ENCODE assay signal across 8 mouse cellular contexts in genomic region chr7:64064460-64065241, GRCm38 (mm10).
DNase-seq lines count a peak whose midpoint lies in the region; ATAC-seq and TF ChIP-seq lines count a peak whose summit lies in the region.

No protein-coding gene starts in this region.

- no peaks in the 10 kb centered on the region for H3K27me3 ChIP-seq in testis, adult 2 months (ENCODE audit: control insufficient read depth, insufficient read depth, low read length)
- H3K27me3 ChIP-seq in intestine, embryonic 15.5 days (replicated peaks): no peaks in the 10 kb centered on the region
- H3K27me3 ChIP-seq in lung, postnatal 0 days (replicated peaks; ENCODE audit: insufficient read depth, low read length): no peaks in the 10 kb centered on the region
- H3K27me3 ChIP-seq in midbrain, embryonic 16.5 days (ENCODE audit: control insufficient read depth, insufficient read depth, low read depth, low read length): no peaks in the 10 kb centered on the region
- no peaks in the 10 kb centered on the region for H3K27me3 ChIP-seq in forebrain, embryonic 12.5 days

- no peak for TF ChIP-seq POLR2A in testis, adult 2 months (IDR thresholded peaks at IDR 0.05; ENCODE audit: control insufficient read depth, low read depth, low read length)

- whole genome bisulfite sequencing in intestine, embryonic 15.5 days: 66% methylated on average over 7 of the region's 7 CpGs
- WGBS in lung, postnatal 0 days: 42% methylated on average over 7 of the region's 7 CpGs
- 88% methylated on average over 7 of the region's 7 CpGs for WGBS in midbrain, embryonic 16.5 days
- WGBS in forebrain, embryonic 12.5 days: 91% methylated on average over 7 of the region's 7 CpGs

- no peak overlapping the region for H3K4me2 ChIP-seq in intestine, embryonic 15.5 days (replicated peaks)
- H3K4me2 ChIP-seq in lung, postnatal 0 days (replicated peaks; ENCODE audit: low read depth, low read length): no peak overlapping the region
- no peak overlapping the region for H3K4me2 ChIP-seq in midbrain, embryonic 16.5 days (ENCODE audit: low read length)
- H3K4me2 ChIP-seq in forebrain, embryonic 12.5 days: no peak overlapping the region

- no peak overlapping the region for H3K27ac ChIP-seq in testis, adult 2 months (ENCODE audit: control insufficient read depth, insufficient read depth, low read depth, low read length)
- 0 out of 2 replicates have a peak overlapping the region, but pooled peaks have one; percentile 6 for H3K27ac ChIP-seq in intestine, embryonic 15.5 days
- peak overlapping the region; percentile 82 for H3K27ac ChIP-seq in lung, postnatal 0 days (ENCODE audit: low read length)
- H3K27ac ChIP-seq in midbrain, embryonic 16.5 days (ENCODE audit: low read length): no peak overlapping the region
- no peak overlapping the region for H3K27ac ChIP-seq in forebrain, embryonic 12.5 days

- H3K4me3 ChIP-seq in testis, adult 2 months (ENCODE audit: control insufficient read depth, low read depth, low read length): peak overlapping the region; percentile 30
- no peak overlapping the region for H3K4me3 ChIP-seq in intestine, embryonic 15.5 days (replicated peaks)
- H3K4me3 ChIP-seq in lung, postnatal 0 days (ENCODE audit: low read depth, low read length): no peak overlapping the region
- H3K4me3 ChIP-seq in midbrain, embryonic 16.5 days (ENCODE audit: low read depth, low read length): no peak overlapping the region
- H3K4me3 ChIP-seq in forebrain, embryonic 12.5 days (replicated peaks): no peak overlapping the region

- ATAC-seq in common myeloid progenitor, adult 5-6 weeks (replicated peaks; ENCODE audit: low read depth, poor library complexity, severe bottlenecking): peak; percentile 88
- ATAC-seq in intestine, embryonic 15.5 days: peak; percentile 67
- peak; percentile 93 for ATAC-seq in lung, postnatal 0 days
- no peak for ATAC-seq in midbrain, embryonic 16.5 days
- ATAC-seq in forebrain, embryonic 12.5 days (ENCODE audit: low FRiP score): no peak

- H3K9me3 ChIP-seq in intestine, embryonic 15.5 days: no peaks in the 10 kb centered on the region
- no peaks in the 10 kb centered on the region for H3K9me3 ChIP-seq in lung, postnatal 0 days (ENCODE audit: low read length)
- H3K9me3 ChIP-seq in midbrain, embryonic 16.5 days (replicated peaks; ENCODE audit: control insufficient read depth, low read length, poor library complexity, severe bottlenecking): no peaks in the 10 kb centered on the region
- no peaks in the 10 kb centered on the region for H3K9me3 ChIP-seq in forebrain, embryonic 12.5 days

- H3K4me1 ChIP-seq in testis, adult 2 months (ENCODE audit: control insufficient read depth, insufficient read depth, low read length): peaks cover 13% of the 10 kb centered on the region
- no peaks in the 10 kb centered on the region for H3K4me1 ChIP-seq in intestine, embryonic 15.5 days (replicated peaks)
- H3K4me1 ChIP-seq in lung, postnatal 0 days (ENCODE audit: insufficient read depth, low read depth, low read length): peaks cover 4% of the 10 kb centered on the region; the same call in 1 of the 2 replicates
- H3K4me1 ChIP-seq in midbrain, embryonic 16.5 days (ENCODE audit: control insufficient read depth, insufficient read depth, low read length): no peaks in the 10 kb centered on the region
- H3K4me1 ChIP-seq in forebrain, embryonic 12.5 days: no peaks in the 10 kb centered on the region

- TF ChIP-seq EP300 in lung, postnatal 0 days (IDR thresholded peaks at IDR 0.05): peak; percentile 83

- DNase-seq in testis, postnatal 10 days (ENCODE audit: low spot score): no peak
- DNase-seq in lung, postnatal 0 days (ENCODE audit: low spot score): peak; percentile 90
- no peak for DNase-seq in testis, postnatal 14 days (ENCODE audit: low spot score)

- H3K9ac ChIP-seq in intestine, embryonic 15.5 days: no peak overlapping the region
- no peak overlapping the region for H3K9ac ChIP-seq in lung, postnatal 0 days (replicated peaks; ENCODE audit: low read depth)
- H3K9ac ChIP-seq in midbrain, embryonic 16.5 days (ENCODE audit: low read depth, low read length): no peak overlapping the region
- H3K9ac ChIP-seq in forebrain, embryonic 12.5 days: no peak overlapping the region

- no peak for TF ChIP-seq CTCF in testis, adult 2 months (IDR thresholded peaks at IDR 0.05; ENCODE audit: control insufficient read depth, insufficient read depth, insufficient replicate concordance, low read depth, low read length)
- no peak for TF ChIP-seq CTCF in lung, postnatal 0 days (IDR thresholded peaks at IDR 0.05)

- no peaks in the 10 kb centered on the region for H3K36me3 ChIP-seq in testis, adult 2 months (ENCODE audit: control insufficient read depth, insufficient read depth, low read length)
- no peaks in the 10 kb centered on the region for H3K36me3 ChIP-seq in intestine, embryonic 15.5 days
- no peaks in the 10 kb centered on the region for H3K36me3 ChIP-seq in lung, postnatal 0 days (ENCODE audit: insufficient read depth, low read length)
- H3K36me3 ChIP-seq in midbrain, embryonic 16.5 days (ENCODE audit: control insufficient read depth, insufficient read depth, low read length): no peaks in the 10 kb centered on the region
- H3K36me3 ChIP-seq in forebrain, embryonic 12.5 days (replicated peaks): no peaks in the 10 kb centered on the region

Comparison
In these comparisons a context has a peak if more than half of its experiments do, and no peak if none do; other contexts are left out.
1. H3K27ac ChIP-seq: peak in intestine, embryonic 15.5 days (single experiment) and lung, postnatal 0 days (single experiment); none in testis, adult 2 months (single experiment), midbrain, embryonic 16.5 days (single experiment) and forebrain, embryonic 12.5 days (single experiment).
2. ATAC-seq: peak in common myeloid progenitor, adult 5-6 weeks (single experiment), intestine, embryonic 15.5 days (single experiment) and lung, postnatal 0 days (single experiment); none in midbrain, embryonic 16.5 days (single experiment) and forebrain, embryonic 12.5 days (single experiment).